Mouse (Mus musculus): ENCODE results near the gene A430033K04Rik. TPM values are rescaled to one million over a fixed set of nuclear protein-coding genes. Genes with fewer than 3 reads are reported as not detected.

A430033K04Rik gene
- polyA plus RNA-seq, 1 experiment from 2014 or later, result 3.4 TPM

DNA sequence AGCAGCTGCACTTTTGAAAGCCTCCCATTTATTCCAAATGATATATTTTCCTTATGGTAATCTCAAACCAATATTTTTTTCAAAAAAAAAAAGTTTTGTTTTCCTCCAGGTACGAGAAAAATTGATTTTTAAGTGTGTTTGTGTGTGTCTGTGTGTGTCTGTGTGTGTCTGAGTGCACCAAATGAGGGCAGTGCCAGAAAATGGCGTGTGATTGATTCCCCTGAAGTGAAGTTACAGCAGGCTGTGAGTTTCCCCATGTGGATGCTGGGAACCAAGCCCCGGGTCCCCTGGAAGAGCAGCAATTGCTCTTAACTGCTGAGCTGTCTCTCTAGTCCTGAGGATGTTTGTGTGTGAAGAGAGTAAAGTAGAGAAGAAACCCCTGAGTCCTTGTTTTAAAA is 818 bp downstream of the A430033K04Rik start:
- no peak for ATAC-seq
- Histone ChIP-seq H3K9me3 (ENCODE audit: control insufficient read depth) (no peaks in the 10 kb centered on the region), H3K36me3 (ENCODE audit: control insufficient read depth, insufficient read depth) (no peaks in the 10 kb centered on the region), H3K9ac (ENCODE audit: low read depth, low read length) (peak overlapping the region; percentile 82), H3K27me3 (replicated peaks; ENCODE audit: control insufficient read depth, insufficient read depth, low read length) (no peaks in the 10 kb centered on the region), H3K4me1 (replicated peaks; ENCODE audit: control insufficient read depth, insufficient read depth, low read length) (0 out of 2 replicates have a peak, but pooled peaks cover 4% of the 10 kb centered on the region), H3K4me3 (ENCODE audit: low read depth, low read length) (peak overlapping the region; percentile 77), H3K27ac (ENCODE audit: low read depth, low read length) (no peak overlapping the region), H3K4me2 (replicated peaks; ENCODE audit: low read depth) (peak overlapping the region; percentile 81)
- TF ChIP-seq CTCF (IDR thresholded peaks at IDR 0.05; ENCODE audit: low read depth), result no peak
- 8% methylated on average over 3 of the region's 3 CpGs for WGBS

DNA sequence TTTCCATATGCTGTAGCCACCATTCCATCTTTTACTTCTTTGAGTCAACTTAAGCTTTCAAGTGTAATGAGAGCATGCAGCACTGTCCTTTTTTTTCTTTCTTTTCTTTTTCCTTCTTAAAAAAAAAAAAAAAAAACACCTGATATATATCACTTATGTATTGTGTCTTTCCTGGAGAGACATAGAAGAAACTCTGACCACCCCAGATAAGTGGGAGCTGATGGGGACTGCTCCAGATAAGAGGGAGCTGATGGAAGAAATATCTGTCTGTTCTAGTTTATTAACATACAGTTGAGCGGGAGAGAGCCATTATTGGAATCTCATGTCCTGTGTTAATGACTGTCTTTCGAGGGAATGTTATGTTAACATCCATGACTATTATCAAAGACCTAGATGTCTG is 13.8 kb downstream of the A430033K04Rik start:
- H3K9me3 ChIP-seq (ENCODE audit: control insufficient read depth), result no peaks in the 10 kb centered on the region
- H3K27ac ChIP-seq (ENCODE audit: low read depth, low read length), result no peak overlapping the region
- 85% methylated on average over 2 of the region's 2 CpGs for WGBS
- peaks cover 34% of the 10 kb centered on the region for H3K36me3 ChIP-seq (ENCODE audit: control insufficient read depth, insufficient read depth)
- ATAC-seq, result no peak
- H3K4me1 ChIP-seq (replicated peaks; ENCODE audit: control insufficient read depth, insufficient read depth, low read length), result no peaks in the 10 kb centered on the region
- H3K9ac ChIP-seq (ENCODE audit: low read depth, low read length), result no peak overlapping the region
- no peak overlapping the region for H3K4me3 ChIP-seq (ENCODE audit: low read depth, low read length)
- TF ChIP-seq CTCF (IDR thresholded peaks at IDR 0.05; ENCODE audit: low read depth), result no peak
- H3K27me3 ChIP-seq (replicated peaks; ENCODE audit: control insufficient read depth, insufficient read depth, low read length), result no peaks in the 10 kb centered on the region
- no peak overlapping the region for H3K4me2 ChIP-seq (replicated peaks; ENCODE audit: low read depth)

DNA sequence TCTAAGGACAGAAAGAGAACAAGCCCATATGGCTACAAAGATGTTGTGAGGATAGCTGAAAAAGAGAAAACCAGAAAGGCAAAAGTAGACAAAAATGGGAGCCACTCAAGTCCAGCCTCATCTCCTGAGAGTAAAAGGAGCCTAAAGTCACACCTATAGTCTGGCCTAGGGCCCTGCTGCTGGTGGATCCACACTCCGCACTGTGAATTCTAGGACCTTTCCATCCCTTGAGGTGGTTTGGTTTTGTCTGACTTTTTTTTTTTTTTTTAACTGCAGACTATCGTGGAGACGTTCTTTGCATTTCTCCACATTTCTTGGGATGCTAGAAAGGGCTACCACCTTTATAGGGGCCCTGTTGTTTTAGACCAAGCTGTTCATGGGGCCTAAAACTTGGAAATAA is 18.4 kb downstream of the A430033K04Rik start:
- H3K9ac ChIP-seq (ENCODE audit: low read depth, low read length), result no peak overlapping the region
- no peak overlapping the region for H3K4me3 ChIP-seq (ENCODE audit: low read depth, low read length)
- H3K36me3 ChIP-seq (ENCODE audit: control insufficient read depth, insufficient read depth), result peaks cover 37% of the 10 kb centered on the region
- no peak overlapping the region for H3K4me2 ChIP-seq (replicated peaks; ENCODE audit: low read depth)
- no peaks in the 10 kb centered on the region for H3K9me3 ChIP-seq (ENCODE audit: control insufficient read depth)
- 94% methylated on average over 3 of the region's 3 CpGs for WGBS
- no peaks in the 10 kb centered on the region for H3K27me3 ChIP-seq (replicated peaks; ENCODE audit: control insufficient read depth, insufficient read depth, low read length)
- no peak for ATAC-seq
- no peak for TF ChIP-seq CTCF (IDR thresholded peaks at IDR 0.05; ENCODE audit: low read depth)
- H3K27ac ChIP-seq (ENCODE audit: low read depth, low read length), result no peak overlapping the region
- no peaks in the 10 kb centered on the region for H3K4me1 ChIP-seq (replicated peaks; ENCODE audit: control insufficient read depth, insufficient read depth, low read length)

DNA sequence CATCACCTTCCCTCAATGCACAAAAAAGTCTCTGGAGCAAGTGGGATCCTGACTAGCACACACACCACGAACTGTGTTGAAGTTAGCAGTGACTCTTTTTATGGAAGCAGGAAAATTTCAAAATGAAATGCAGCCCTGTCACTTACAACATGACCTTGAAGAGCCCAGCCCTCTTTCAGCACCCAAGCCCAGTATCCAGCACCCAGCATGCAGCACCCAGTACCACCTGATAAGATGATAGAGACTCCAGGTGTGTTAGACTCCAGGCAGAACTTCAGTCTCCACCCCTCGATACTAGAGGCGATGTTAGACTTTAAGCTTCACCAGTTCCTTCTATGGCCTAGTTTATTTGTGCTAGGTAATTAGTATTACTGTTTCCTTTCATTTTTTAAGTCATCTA is 19.1 kb downstream of the A430033K04Rik start:
- H3K4me3 ChIP-seq (ENCODE audit: low read depth, low read length), result no peak overlapping the region
- TF ChIP-seq CTCF (IDR thresholded peaks at IDR 0.05; ENCODE audit: low read depth), result no peak
- no peaks in the 10 kb centered on the region for H3K9me3 ChIP-seq (ENCODE audit: control insufficient read depth)
- H3K4me1 ChIP-seq (replicated peaks; ENCODE audit: control insufficient read depth, insufficient read depth, low read length), result no peaks in the 10 kb centered on the region
- H3K27me3 ChIP-seq (replicated peaks; ENCODE audit: control insufficient read depth, insufficient read depth, low read length), result no peaks in the 10 kb centered on the region
- ATAC-seq, result no peak
- no peak overlapping the region for H3K9ac ChIP-seq (ENCODE audit: low read depth, low read length)
- peaks cover 33% of the 10 kb centered on the region for H3K36me3 ChIP-seq (ENCODE audit: control insufficient read depth, insufficient read depth)
- WGBS, result 79% methylated on average over 3 of the region's 3 CpGs
- no peak overlapping the region for H3K27ac ChIP-seq (ENCODE audit: low read depth, low read length)
- H3K4me2 ChIP-seq (replicated peaks; ENCODE audit: low read depth), result no peak overlapping the region

DNA sequence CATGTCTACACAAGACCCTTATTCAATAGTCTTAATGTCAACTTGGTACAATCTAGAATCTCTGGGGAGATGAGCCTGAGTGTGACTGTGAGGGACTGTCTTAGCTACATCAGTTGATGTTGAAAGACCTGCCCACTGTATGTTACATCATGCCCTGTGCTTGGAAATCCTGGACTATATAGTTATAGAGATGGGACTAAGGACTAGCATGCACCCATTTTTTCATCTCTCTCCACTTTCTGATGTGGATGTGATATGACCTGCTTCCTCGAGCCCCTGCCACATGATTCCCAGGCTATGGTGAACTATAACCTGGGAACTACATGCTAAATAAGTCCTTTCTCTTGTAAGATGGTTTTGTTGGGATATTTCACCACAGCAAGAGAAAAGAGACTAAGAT is 30.3 kb downstream of the A430033K04Rik start:
- H3K9ac ChIP-seq (ENCODE audit: low read depth, low read length), result no peak overlapping the region
- H3K36me3 ChIP-seq (ENCODE audit: control insufficient read depth, insufficient read depth), result peaks cover 12% of the 10 kb centered on the region
- no peaks in the 10 kb centered on the region for H3K27me3 ChIP-seq (replicated peaks; ENCODE audit: control insufficient read depth, insufficient read depth, low read length)
- H3K9me3 ChIP-seq (ENCODE audit: control insufficient read depth), result no peaks in the 10 kb centered on the region
- no peak overlapping the region for H3K27ac ChIP-seq (ENCODE audit: low read depth, low read length)
- no peak for TF ChIP-seq CTCF (IDR thresholded peaks at IDR 0.05; ENCODE audit: low read depth)
- H3K4me1 ChIP-seq (replicated peaks; ENCODE audit: control insufficient read depth, insufficient read depth, low read length), result no peaks in the 10 kb centered on the region
- no peak overlapping the region for H3K4me2 ChIP-seq (replicated peaks; ENCODE audit: low read depth)
- H3K4me3 ChIP-seq (ENCODE audit: low read depth, low read length), result no peak overlapping the region
- 86% methylated on average over 1 of the region's 1 CpGs for WGBS
- no peak for ATAC-seq

DNA sequence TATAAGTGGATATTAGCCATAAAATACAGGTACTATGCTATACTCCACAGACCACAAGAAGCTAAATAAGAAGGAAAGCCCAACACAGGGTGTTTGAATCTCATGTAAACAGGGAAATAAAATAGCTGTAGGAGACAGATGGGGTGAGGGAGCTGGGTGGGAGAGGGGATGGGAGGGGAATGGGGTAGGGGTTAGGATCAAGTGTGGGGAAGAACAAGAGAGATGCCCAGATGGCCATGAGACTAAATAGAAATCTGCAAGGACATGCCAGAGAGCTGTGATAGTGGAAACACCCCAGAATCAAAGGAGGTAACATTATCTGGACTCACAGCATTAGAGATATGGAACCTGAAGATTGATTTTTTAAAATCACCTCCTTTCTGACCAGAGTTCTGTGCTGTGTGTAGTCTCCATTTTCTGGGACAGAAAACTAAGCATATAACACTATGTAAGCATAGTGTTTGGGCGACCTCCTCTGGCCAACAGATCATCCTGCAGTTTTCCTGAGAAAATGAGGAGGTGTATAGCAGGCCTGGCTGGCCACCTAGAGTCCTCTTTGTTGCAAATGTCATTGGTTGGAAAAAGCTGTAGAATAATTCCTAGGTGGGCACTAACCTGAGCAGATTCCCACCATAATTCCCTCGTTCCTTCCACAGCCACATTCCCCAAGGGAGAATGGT is 34.0 kb downstream of the A430033K04Rik start:
- ATAC-seq, result peak; percentile 73; the same call in 1 of the 2 replicates
- TF ChIP-seq CTCF (IDR thresholded peaks at IDR 0.05; ENCODE audit: low read depth), result peak; percentile 90
- no peaks in the 10 kb centered on the region; the same call in 1 of the 2 replicates for H3K36me3 ChIP-seq (ENCODE audit: control insufficient read depth, insufficient read depth)
- H3K4me1 ChIP-seq (replicated peaks; ENCODE audit: control insufficient read depth, insufficient read depth, low read length), result no peaks in the 10 kb centered on the region
- no peaks in the 10 kb centered on the region for H3K27me3 ChIP-seq (replicated peaks; ENCODE audit: control insufficient read depth, insufficient read depth, low read length)
- H3K9me3 ChIP-seq (ENCODE audit: control insufficient read depth), result no peaks in the 10 kb centered on the region
- no peak overlapping the region for H3K9ac ChIP-seq (ENCODE audit: low read depth, low read length)
- no peak overlapping the region for H3K27ac ChIP-seq (ENCODE audit: low read depth, low read length)
- no peak overlapping the region for H3K4me2 ChIP-seq (replicated peaks; ENCODE audit: low read depth)
- WGBS, result 16% methylated on average over 2 of the region's 2 CpGs
- no peak overlapping the region for H3K4me3 ChIP-seq (ENCODE audit: low read depth, low read length)
